Mouse (Mus musculus) lung, adult 2 months (tissue): ENCODE measurements around the gene Gm10490.

Experiments
- CTCF ChIP-seq: fragments of 200-500 bp; IDR thresholded peaks from 2 replicates; pipeline ENCODE4 v1.5.1; 2011; ENCODE audit warnings: mild to moderate bottlenecking, low read length, control low read depth; ENCODE audit not compliant: insufficient read depth
- POLR2A ChIP-seq: fragments of 200-500 bp; IDR thresholded peaks from 2 replicates; pipeline ENCODE4 v1.6.1; 2011; ENCODE audit warnings: low read depth, mild to moderate bottlenecking, control low read depth, low read length, borderline replicate concordance; ENCODE audit errors: extremely low read depth

GRCm38 (mm10) chrX:7898211-7898610 is 11.1 kb upstream of the Gm10490 start:
- TF ChIP-seq POLR2A (no peak), CTCF (no peak)
